Mouse (Mus musculus) liver, embryonic 11.5 days (tissue): ENCODE results near the gene Cldn34a. TPM values are rescaled to one million over a fixed set of nuclear protein-coding genes. Genes with fewer than 3 reads are reported as not detected.
"Not testable (repeated sequence)": the region's sequence is repeated elsewhere in the genome, so short reads cannot be mapped to it uniquely, and the experiment has no call there.

ENCODE experiments used
- ATAC-seq: fragments of 200-750 bp; cut with Nextera tagmentation; replicated peaks from 2 replicates; pipeline ENCODE4 v1.8.0; 2017; ENCODE audit warnings: moderate number of reproducible peaks, mild to moderate bottlenecking, moderate TSS enrichment, moderate library complexity; ENCODE audit not compliant: low FRiP score
- DNase-seq: peaks from one replicate; pipeline ENCODE4 v3.0.0-alpha.2; 2017; ENCODE audit warnings: low spot score
- H3K27ac ChIP-seq: fragments of 300-500 bp; sonication (generic); 2 replicates; pipeline ENCODE4 v1.5.1; 2014; ENCODE audit warnings: mild to moderate bottlenecking, low read depth, low read length, control low read depth
- H3K27me3 ChIP-seq: fragments of 300-500 bp; sonication (generic); replicated peaks from 2 replicates; pipeline ENCODE4 v1.6.1; 2014; ENCODE audit warnings: low read length, mixed read lengths; ENCODE audit not compliant: control insufficient read depth, insufficient read depth
- H3K36me3 ChIP-seq: fragments of 300-500 bp; sonication (generic); 2 replicates; pipeline ENCODE4 v1.6.1; 2014; ENCODE audit warnings: mild to moderate bottlenecking, low read length, moderate library complexity, mixed read lengths; ENCODE audit not compliant: control insufficient read depth, insufficient read depth
- H3K4me1 ChIP-seq: fragments of 300-500 bp; sonication (generic); replicated peaks from 2 replicates; pipeline ENCODE4 v1.6.1; 2014; ENCODE audit warnings: low read length, mixed read lengths; ENCODE audit not compliant: control insufficient read depth, insufficient read depth
- H3K4me2 ChIP-seq: fragments of 300-500 bp; sonication (generic); 2 replicates; pipeline ENCODE4 v1.6.1; 2014; ENCODE audit warnings: mild to moderate bottlenecking, control low read depth, moderate library complexity
- H3K4me3 ChIP-seq: fragments of 300-500 bp; sonication (generic); 2 replicates; pipeline ENCODE4 v1.5.1; 2014; ENCODE audit warnings: low read depth, low read length, control low read depth
- H3K9ac ChIP-seq: fragments of 300-500 bp; sonication (generic); 2 replicates; pipeline ENCODE4 v1.6.1; 2014; ENCODE audit warnings: low read depth, low read length, control low read depth
- H3K9me3 ChIP-seq: fragments of 300-500 bp; sonication (generic); 2 replicates; pipeline ENCODE4 v1.6.1; 2016; ENCODE audit warnings: low read length, inconsistent platforms, mixed read lengths; ENCODE audit not compliant: control insufficient read depth
- WGBS: fragments of 180-500 bp; shearing (Covaris S2); extraction: QIAGEN DNeasy Blood & Tissue Kit; methylation state at CpG from one replicate; pipeline ENCODE4 v1.1.7; 2014; 5-methylcytosine and 5-hydroxymethylcytosine counted together
- polyA plus RNA-seq: library from polyadenylated mRNA; unstranded; fragments of >200 nt; fragmentation: Nextera tagmentation; extraction: Ambion mirVana; gene quantifications from 2 replicates; pipeline ENCODE4 v1.2.1, GENCODE M21; 2014

Cldn34a gene
- not detected in 2 replicates for polyA plus RNA-seq

- Histone ChIP-seq H3K27me3 (no peaks in the 10 kb centered on the region; the same call in 1 of the 2 replicates), H3K4me2 (no peak within 1 kb of the TSS), H3K9me3 (no peaks in the 10 kb centered on the region), H3K4me3 (no peak within 1 kb of the TSS), H3K9ac (no peak within 1 kb of the TSS), H3K4me1 (no peaks in the 10 kb centered on the region), H3K36me3 (no peaks in the 10 kb centered on the region), H3K27ac (no peak within 1 kb of the TSS)
- ATAC-seq, result no peak
- DNase-seq, result no peak
- 58% methylated on average over 2 of the region's 2 CpGs for WGBS
Measured at GRCm38 (mm10) chrX:152563034-152563433, at the start of gene Cldn34a. Gene Cldn34a, plus strand, starts transcription at chrX:152563334.

GRCm38 (mm10) chrX:152518611-152519010 lies 44.5 kb upstream of the Cldn34a start:
- 68% methylated on average over 2 of the region's 2 CpGs for WGBS
- H3K4me1 ChIP-seq, H3K27ac ChIP-seq, H3K36me3 ChIP-seq, ATAC-seq, H3K4me3 ChIP-seq, H3K9me3 ChIP-seq, H3K4me2 ChIP-seq, H3K9ac ChIP-seq, H3K27me3 ChIP-seq, DNase-seq: not testable (repeated sequence)

DNA sequence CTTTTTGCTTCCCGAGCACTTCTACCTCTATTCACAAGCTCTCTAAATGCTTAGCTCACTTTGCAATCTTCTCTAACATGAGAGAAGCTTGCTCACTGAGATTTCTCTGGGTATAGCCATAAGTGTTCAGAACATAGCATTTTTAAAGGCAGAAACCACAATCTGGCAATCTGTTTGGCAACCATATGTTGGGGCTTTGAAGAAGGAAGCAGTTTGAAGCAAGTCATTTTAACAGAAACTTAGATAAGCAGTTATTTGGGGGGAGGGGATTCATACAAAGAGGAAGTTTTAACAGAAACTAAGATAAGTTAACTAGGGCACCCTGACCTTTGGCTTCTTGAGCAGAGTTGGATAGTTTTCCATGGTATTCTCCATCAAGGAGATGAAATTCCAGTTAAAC lies 17.4 kb upstream of the Cldn34a start:
- H3K4me3 ChIP-seq, result no peak overlapping the region
- H3K4me2 ChIP-seq, result no peak overlapping the region
- H3K9ac ChIP-seq, result no peak overlapping the region
- no peak for DNase-seq
- H3K9me3 ChIP-seq, result no peaks in the 10 kb centered on the region
- no peak for ATAC-seq
- no peaks in the 10 kb centered on the region for H3K36me3 ChIP-seq
- peaks cover 14% of the 10 kb centered on the region for H3K27me3 ChIP-seq
- H3K27ac ChIP-seq, result no peak overlapping the region
- 77% methylated on average over 1 of the region's 1 CpGs for WGBS
- H3K4me1 ChIP-seq, result no peaks in the 10 kb centered on the region

DNA sequence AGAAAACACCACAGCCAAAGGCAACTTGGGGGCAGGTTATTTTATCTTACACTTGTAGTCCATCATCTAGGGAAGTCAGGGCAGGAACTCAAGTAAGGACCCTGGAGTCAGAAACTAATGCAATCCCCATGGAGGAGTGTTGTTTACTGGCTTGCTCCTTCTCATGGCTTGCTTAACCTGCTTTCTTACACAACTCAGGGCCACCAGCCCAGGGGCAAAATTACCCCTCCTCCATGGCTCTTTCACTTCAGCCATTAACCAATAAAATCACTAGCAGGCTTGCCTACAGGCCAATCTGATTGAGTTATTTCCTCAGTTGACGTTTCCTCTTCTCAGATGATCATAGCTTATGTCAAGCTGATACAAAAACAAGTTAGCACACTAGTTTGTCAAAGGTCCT lies 15.0 kb upstream of the Cldn34a start:
- 40% methylated on average over 1 of the region's 1 CpGs for WGBS
- ATAC-seq, result no peak
- H3K4me3 ChIP-seq, result no peak overlapping the region
- no peak overlapping the region for H3K9ac ChIP-seq
- H3K4me2 ChIP-seq, result no peak overlapping the region
- H3K27me3 ChIP-seq, result peaks cover 8% of the 10 kb centered on the region
- no peaks in the 10 kb centered on the region for H3K9me3 ChIP-seq
- no peak for DNase-seq
- no peaks in the 10 kb centered on the region for H3K36me3 ChIP-seq
- no peaks in the 10 kb centered on the region for H3K4me1 ChIP-seq
- no peak overlapping the region for H3K27ac ChIP-seq

GRCm38 (mm10) chrX:152557446-152557845 lies 5.7 kb upstream of the Cldn34a start:
- Histone ChIP-seq H3K4me2 (no peak overlapping the region), H3K9ac (no peak overlapping the region), H3K27me3 (no peaks in the 10 kb centered on the region; the same call in 1 of the 2 replicates), H3K36me3 (no peaks in the 10 kb centered on the region), H3K9me3 (no peaks in the 10 kb centered on the region), H3K4me3 (no peak overlapping the region), H3K4me1 (no peaks in the 10 kb centered on the region), H3K27ac (no peak overlapping the region)
- DNase-seq, result no peak
- no peak for ATAC-seq
- WGBS, result 66% methylated on average over 6 of the region's 6 CpGs

Other genes starting within 250 kb of the Cldn34a start
- gene Kantr, start 235.8 kb upstream of the Cldn34a start, polyA plus RNA-seq, result 9.4 and 9.5 TPM in 2 replicates
- 14.6 and 16.1 TPM in 2 replicates for gene Tspyl2, start 220.9 kb upstream of the Cldn34a start, polyA plus RNA-seq
- gene Gpr173, start 194.6 kb upstream of the Cldn34a start, polyA plus RNA-seq, result 1.0 and 1.4 TPM in 2 replicates
- gene Shroom2, start 206.1 kb downstream of the Cldn34a start, polyA plus RNA-seq, result 4.2 and 5.0 TPM in 2 replicates
- gene Gpr143, start 218.6 kb downstream of the Cldn34a start, polyA plus RNA-seq, result not detected in 2 replicates